Mouse (Mus musculus) CH12.LX (cell line): ENCODE results near the gene Dhx58. TPM values are rescaled to one million over a fixed set of nuclear protein-coding genes. Genes with fewer than 3 reads are reported as not detected.
A peak's percentile ranks its signal among the peaks of the same experiment; 100 is the strongest.

ENCODE experiments used
- DNase-seq: peaks from one replicate; pipeline ENCODE4 v3.0.0-alpha.2; 2013; ENCODE audit errors: extremely low read depth
- H3K27ac ChIP-seq: 2 replicates; pipeline ENCODE4 v1.5.1; 2012; ENCODE audit warnings: low read depth, mild to moderate bottlenecking, control low read depth, moderate library complexity; ENCODE audit not compliant: insufficient read depth
- H3K27me3 ChIP-seq: replicated peaks from 2 replicates; pipeline ENCODE3; 2012; ENCODE audit warnings: inconsistent platforms
- H3K36me3 ChIP-seq, 2 experiments: replicated peaks in 1 of 2; 2 replicates each; pipeline versions ENCODE3 to v1.6.1; 2012; ENCODE audit warnings: inconsistent platforms in 1 of 2, low read length in 1 of 2, mild to moderate bottlenecking in 1 of 2, mixed read lengths in 1 of 2, moderate library complexity in 1 of 2; ENCODE audit not compliant: control insufficient read depth in 1 of 2, insufficient read depth in 1 of 2
- H3K4me1 ChIP-seq, 2 experiments: 2 replicates each; pipeline ENCODE4 v1.6.1; 2012; ENCODE audit warnings: inconsistent platforms in 1 of 2, moderate library complexity in 1 of 2; ENCODE audit not compliant: insufficient read depth in 2 of 2, control insufficient read depth in 1 of 2
- H3K4me2 ChIP-seq: 2 replicates; pipeline ENCODE4 v1.6.1; 2012; ENCODE audit warnings: low read depth, mild to moderate bottlenecking, control low read depth; ENCODE audit not compliant: poor library complexity, insufficient read depth, severe bottlenecking
- H3K4me3 ChIP-seq, 3 experiments: fragments of 150-350 bp in 1 of 3; sonication (generic) in 1 of 3; replicated peaks in 1 of 3; 2 replicates each; pipeline versions ENCODE3 to v1.5.1; 2011 to 2012; ENCODE audit warnings: low read depth in 2 of 3, low read length in 2 of 3, mild to moderate bottlenecking in 2 of 3, moderate library complexity in 2 of 3, control low read depth in 1 of 3, improper control_type of control experiment in 1 of 3, inconsistent platforms in 1 of 3, mixed read lengths in 1 of 3; ENCODE audit not compliant: poor library complexity in 1 of 3
- H3K79me2 ChIP-seq: replicated peaks from 2 replicates; pipeline ENCODE4 v1.6.1; 2012; ENCODE audit warnings: mild to moderate bottlenecking, moderate library complexity; ENCODE audit not compliant: control insufficient read depth, poor library complexity, insufficient read depth, severe bottlenecking; ENCODE audit errors: extremely low read depth
- H3K9ac ChIP-seq: 2 replicates; pipeline ENCODE4 v1.6.1; 2012; ENCODE audit warnings: low read depth, mild to moderate bottlenecking, control low read depth, moderate library complexity; ENCODE audit not compliant: insufficient read depth
- H3K9me3 ChIP-seq: replicated peaks from 2 replicates; pipeline ENCODE3; 2012; ENCODE audit warnings: low read length, inconsistent platforms, mixed read lengths
- ETS1 ChIP-seq: conservative IDR thresholded peaks from 2 replicates; pipeline ENCODE4 v1.6.1; 2012; ENCODE audit warnings: low read depth, mild to moderate bottlenecking, inconsistent platforms, low read length, improper control_type of control experiment, moderate library complexity
- HCFC1 ChIP-seq: IDR thresholded peaks from 2 replicates; pipeline ENCODE4 v1.6.1; 2012; ENCODE audit warnings: low read depth, mild to moderate bottlenecking, inconsistent platforms, low read length, improper control_type of control experiment
- MAZ ChIP-seq: IDR thresholded peaks from 2 replicates; pipeline ENCODE4 v1.6.1; 2012; ENCODE audit warnings: low read depth, mild to moderate bottlenecking, inconsistent platforms, low read length, improper control_type of control experiment, moderate library complexity
- NELFE ChIP-seq: IDR thresholded peaks from 2 replicates; pipeline ENCODE4 v1.6.1; 2011; ENCODE audit warnings: low read depth, low read length, improper control_type of control experiment
- RAD21 ChIP-seq: IDR thresholded peaks from 2 replicates; pipeline ENCODE4 v1.6.1; 2011; ENCODE audit warnings: low read depth, mild to moderate bottlenecking, low read length, improper control_type of control experiment, moderate library complexity
- TCF12 ChIP-seq: IDR thresholded peaks from 2 replicates; pipeline ENCODE4 v1.6.1; 2014; ENCODE audit warnings: low read depth, mild to moderate bottlenecking, inconsistent platforms, low read length, improper control_type of control experiment
- UBTF ChIP-seq: IDR thresholded peaks from 2 replicates; pipeline ENCODE4 v1.6.1; 2012; ENCODE audit warnings: low read depth, mild to moderate bottlenecking, inconsistent platforms, low read length, improper control_type of control experiment, moderate library complexity
- USF2 ChIP-seq: conservative IDR thresholded peaks from 2 replicates; pipeline ENCODE4 v1.6.1; 2011; ENCODE audit warnings: low read depth, low read length, improper control_type of control experiment
- ZC3H11A ChIP-seq: IDR thresholded peaks from 2 replicates; pipeline ENCODE4 v1.6.1; 2012; ENCODE audit warnings: low read depth, mild to moderate bottlenecking, inconsistent platforms, low read length, improper control_type of control experiment
- dilution Hi-C: fragments of 300-500 bp; cut with MboI; formaldehyde crosslinking; loops from 2 replicates; pipeline ENCODE4 v1.14.3; 2020; ENCODE audit warnings: low sequenced_read_pairs; ENCODE audit not compliant: extremely low pct_unique_long_range_greater_than_20kb, extremely low pct_ligation_motif_present
- in situ Hi-C: fragments of 300-500 bp; cut with MboI; formaldehyde crosslinking; loops from 3 replicates; pipeline ENCODE4 v1.14.3; 2019; ENCODE audit warnings: low sequenced_read_pairs, low pct_ligation_motif_present, low pct_unique_long_range_greater_than_20kb, mixed read lengths
- polyA plus RNA-seq: library from polyadenylated mRNA; unstranded; fragments of >175 nt; gene quantifications from 2 replicates; pipeline ENCODE4 v1.2.1, GENCODE M21; 2012; ENCODE audit warnings: low read depth; ENCODE audit not compliant: insufficient read length
- total RNA-seq, 2 experiments: library from RNA; depleted of rRNA; stranded (reverse); fragments of 300-350 nt in 1 of 2; fragments of >200 nt in 1 of 2; gene quantifications; 2 replicates each; pipeline ENCODE4 v1.2.3; 2012 to 2014

Gene Dhx58
- total and polyA plus RNA-seq, 3 experiments, result 6.3 to 15.7 (median 6.4) TPM

- in situ Hi-C loops, result no loop called here
- Histone ChIP-seq H3K27ac (no peak overlapping the region), H3K4me1 (peaks cover 6 to 82% of the 10 kb centered on the region in 2 experiments; a peak in 3 of 4 replicates), H3K9me3 (no peaks in the 10 kb centered on the region), H3K9ac (no peak overlapping the region), H3K4me3 (no peak overlapping the region), H3K36me3 (peaks cover 26 to 74% of the 10 kb centered on the region in 2 experiments), H3K27me3 (no peaks in the 10 kb centered on the region), H3K79me2 (peaks cover 80% of the 10 kb centered on the region), H3K4me2 (no peak overlapping the region)
- DNase-seq, result no peak
- TF ChIP-seq NELFE, result no peak
- TF ChIP-seq ZC3H11A, result no peak
- no peak for TF ChIP-seq RAD21
- TF ChIP-seq USF2, result no peak
- TF ChIP-seq MAZ, result no peak
- TF ChIP-seq TCF12, result no peak
- dilution Hi-C loops, result no loop called here
Measured at GRCm38 (mm10) chr11:100730477-100731205, 26.6 kb upstream of the Dhx58 start.

- no peak for TF ChIP-seq HCFC1
- peaks cover 6 to 87% of the 10 kb centered on the region in 2 experiments; a peak in 3 of 4 replicates for H3K4me1 ChIP-seq
- in situ Hi-C loops, result no loop called here
Measured at GRCm38 (mm10) chr11:100729976-100730375, 25.9 kb upstream of the Dhx58 start.

GRCm38 (mm10) chr11:100728601-100729000, 24.5 kb upstream of the Dhx58 start:
- Histone ChIP-seq H3K4me3 (no peak overlapping the region), H3K27ac (no peak overlapping the region), H3K36me3 (peaks cover 26 to 79% of the 10 kb centered on the region in 2 experiments), H3K9ac (no peak overlapping the region), H3K4me2 (no peak overlapping the region), H3K27me3 (no peaks in the 10 kb centered on the region), H3K4me1 (peaks cover 3 to 86% of the 10 kb centered on the region in 2 experiments; a peak in 2 of 4 replicates), H3K9me3 (no peaks in the 10 kb centered on the region), H3K79me2 (peaks cover 67% of the 10 kb centered on the region)
- no peak for DNase-seq
- TF ChIP-seq UBTF (no peak), ETS1 (no peak)
- dilution Hi-C loops (no loop called here), in situ Hi-C loops (no loop called here)

More at GRCm38 (mm10) chr11:100729976-100730375, 25.9 kb upstream of the Dhx58 start:
- Histone ChIP-seq H3K4me2 (no peak overlapping the region), H3K27me3 (no peaks in the 10 kb centered on the region), H3K36me3 (peaks cover 26 to 79% of the 10 kb centered on the region in 2 experiments), H3K9ac (no peak overlapping the region), H3K9me3 (no peaks in the 10 kb centered on the region), H3K4me3 (no peak overlapping the region), H3K27ac (no peak overlapping the region), H3K79me2 (peaks cover 77% of the 10 kb centered on the region)
- dilution Hi-C loops, result no loop called here
- DNase-seq, result peak; percentile 24
